Mouse (Mus musculus) frontal cortex, adult (tissue): ENCODE results near the gene Eid2.

ENCODE experiments used
- ATAC-seq: cut with Nextera tagmentation; 2 replicates; pipeline ENCODE4 v1.9.2; 2017; ENCODE audit warnings: mild to moderate bottlenecking, moderate library complexity, mixed read lengths; ENCODE audit not compliant: low TSS enrichment

The Eid2 gene

GRCm38 (mm10) chr7:28290638-28291590 lies 23.2 kb downstream of the Eid2 start, which contains the start of gene Selenov:
Gene Selenov, minus strand, starts transcription at chr7:28291186.
- ATAC-seq, result peak; percentile 79

DNA sequence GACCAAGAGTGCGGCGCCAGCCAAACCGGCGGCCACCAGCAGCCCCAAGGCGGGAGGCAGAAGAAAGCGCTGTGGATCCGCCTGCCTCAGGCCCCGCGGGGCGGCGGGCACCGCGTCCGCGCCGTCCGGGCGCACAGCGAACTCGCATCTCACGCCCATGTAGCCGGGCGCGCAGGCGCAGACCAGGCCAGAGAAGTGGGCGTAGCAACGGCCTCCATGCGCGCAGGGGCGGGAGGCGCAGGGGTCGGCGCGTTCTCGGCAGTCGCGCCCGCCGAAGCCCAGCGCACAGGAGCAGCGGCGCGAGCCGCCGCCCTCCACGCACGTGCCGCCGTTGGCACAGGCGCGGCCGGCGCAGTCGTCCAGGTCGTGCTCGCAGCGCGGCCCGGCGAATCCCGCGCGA lies 26.8 kb downstream of the Eid2 start:
- ATAC-seq, result 0 out of 2 replicates have a peak, but pooled peaks have one; percentile 34

DNA sequence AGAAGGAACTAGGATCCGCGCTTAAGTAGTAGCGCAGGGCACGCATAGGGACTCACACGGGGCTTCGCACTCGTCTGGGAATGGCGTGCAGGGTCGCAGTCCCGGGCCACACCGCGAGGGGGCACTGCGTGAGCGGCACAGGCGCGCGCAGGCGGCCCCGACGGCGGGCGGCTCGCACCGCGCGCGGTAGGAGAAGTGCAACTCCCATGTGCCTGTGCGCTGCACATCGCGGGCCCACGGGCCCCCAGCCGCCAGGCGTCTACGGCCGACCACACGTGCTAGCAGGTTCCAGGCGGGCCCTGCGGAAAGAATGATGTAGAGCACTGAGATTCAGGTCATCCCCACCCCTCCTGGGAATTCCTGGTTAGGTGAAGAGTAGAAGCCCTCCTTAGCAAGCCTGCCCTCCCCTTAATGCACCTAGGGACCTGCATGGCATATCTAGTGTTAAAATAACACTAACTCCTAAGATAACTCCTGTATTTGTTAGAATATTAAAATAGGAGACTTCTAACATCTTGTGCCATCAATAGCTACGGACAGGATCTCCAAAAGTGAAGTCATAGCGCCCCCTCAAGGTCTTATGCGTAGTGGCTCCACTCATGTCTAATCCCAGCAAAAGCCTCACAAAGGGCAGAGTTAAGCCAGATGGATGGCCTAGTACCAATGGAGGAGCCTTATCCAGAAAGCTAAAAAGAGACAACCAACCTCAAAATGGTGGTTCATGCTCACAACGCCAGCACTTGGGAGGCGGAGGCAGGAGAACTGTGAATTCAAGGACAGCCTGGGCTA lies 31.4 kb downstream of the Eid2 start:
- peak; percentile 62; the same call in 1 of the 2 replicates for ATAC-seq

- no peak; the same call in 1 of the 2 replicates for ATAC-seq
Observed at GRCm38 (mm10) chr7:28301616-28302433, 34.1 kb downstream of the Eid2 start, which contains the start of gene Dll3. Gene Dll3, minus strand, starts transcription at chr7:28302238.

DNA sequence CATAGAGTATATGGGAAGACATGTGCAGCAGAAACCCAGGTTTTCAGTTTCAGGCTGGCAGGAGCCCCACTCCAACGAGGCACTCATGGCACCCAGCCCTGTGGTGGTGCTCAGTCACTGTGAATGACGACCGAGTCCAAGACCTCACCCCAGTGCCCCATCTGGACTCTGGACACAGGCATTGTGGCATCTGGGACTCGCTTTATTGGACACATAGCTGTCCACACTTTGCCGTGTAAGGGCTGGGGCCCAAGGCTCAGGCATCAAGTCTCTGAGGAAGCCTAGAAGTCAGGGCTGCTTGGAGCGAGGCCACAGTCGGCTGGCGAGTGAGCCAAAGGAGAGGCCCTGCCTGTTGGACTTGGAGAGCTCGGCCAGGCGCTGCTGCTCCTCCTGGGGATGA lies 38.0 kb downstream of the Eid2 start:
- ATAC-seq, result no peak

- no peak for ATAC-seq
Observed at GRCm38 (mm10) chr7:28306216-28306615, 38.5 kb downstream of the Eid2 start.

GRCm38 (mm10) chr7:28309737-28310136 lies 42.1 kb downstream of the Eid2 start:
- ATAC-seq, result no peak

- no peak for ATAC-seq
Observed at GRCm38 (mm10) chr7:28311151-28311925, 43.7 kb downstream of the Eid2 start.

DNA sequence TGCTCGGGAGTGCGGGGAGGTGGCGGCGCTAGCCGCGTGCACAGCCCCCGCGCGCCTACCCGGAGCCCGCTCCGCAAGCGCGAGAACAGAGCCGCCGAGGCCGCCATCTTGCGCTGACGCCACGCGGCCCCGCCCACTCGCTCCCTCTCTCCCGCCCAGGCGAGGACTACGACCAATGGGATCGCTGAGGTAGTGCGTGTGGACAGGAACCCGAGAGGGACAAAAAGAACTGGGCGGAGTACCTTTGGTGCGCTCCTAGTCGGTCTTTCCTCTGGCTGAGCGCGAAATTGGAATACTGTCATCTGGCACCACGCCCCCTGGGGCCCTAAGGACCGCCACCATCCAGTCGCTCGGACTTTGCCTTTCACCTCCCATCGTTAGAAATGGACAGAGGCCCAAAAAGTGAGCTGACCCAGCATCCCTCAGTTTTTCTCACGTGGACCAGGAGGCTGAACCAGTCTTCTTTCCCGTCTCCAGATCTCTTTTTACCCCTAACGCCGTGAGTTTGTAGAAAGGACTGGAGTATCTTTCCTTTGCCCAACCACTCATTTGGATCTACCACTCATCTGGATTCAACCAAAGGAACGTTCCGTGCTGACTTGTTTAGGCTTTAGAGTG lies 44.4 kb downstream of the Eid2 start, which contains the start of gene Timm50:
Timm50 (minus strand) TSS at position 147 of the 618 bp plus-strand sequence.
- peak; percentile 95 for ATAC-seq

DNA sequence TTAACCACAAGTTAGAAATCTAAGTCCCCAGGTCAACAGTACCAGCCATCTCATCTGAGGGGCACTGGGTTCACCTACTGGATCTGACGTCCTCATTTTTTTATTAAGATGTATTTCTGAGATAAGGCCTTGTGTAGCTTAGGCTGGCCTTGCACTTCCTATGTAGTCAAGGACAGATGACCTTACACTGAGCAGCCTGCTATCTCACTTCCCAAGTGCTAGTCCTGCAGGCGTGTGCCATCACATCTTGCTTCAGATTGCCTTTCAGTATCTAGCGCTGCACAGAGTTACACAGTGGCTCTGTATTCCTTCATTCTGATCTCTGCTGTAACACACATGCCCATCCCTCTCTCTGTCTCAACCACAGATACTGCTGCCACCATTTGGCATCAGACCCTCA lies 50.4 kb downstream of the Eid2 start:
- no peak for ATAC-seq

GRCm38 (mm10) chr7:28318714-28319113 lies 51.0 kb downstream of the Eid2 start:
- ATAC-seq, result no peak
